Mouse (Mus musculus) MEL (cell line): ENCODE data around the gene Acmsd.

ENCODE experiments used
- CTCF ChIP-seq, 3 experiments: IDR thresholded peaks in 2 of 3; conservative IDR thresholded peaks in 1 of 3; 2 replicates each; pipeline ENCODE4 v1.5.1; 2011 to 2012; ENCODE audit warnings: low read length in 3 of 3, low read depth in 2 of 3, mild to moderate bottlenecking in 2 of 3, improper control_type of control experiment in 1 of 3, inconsistent platforms in 1 of 3, mixed read lengths in 1 of 3, moderate library complexity in 1 of 3; ENCODE audit not compliant: control insufficient read depth in 1 of 3, insufficient read depth in 1 of 3, poor library complexity in 1 of 3, severe bottlenecking in 1 of 3
- GABPA ChIP-seq: IDR thresholded peaks from 2 replicates; pipeline ENCODE4 v1.6.1; 2012; ENCODE audit warnings: low read depth, mild to moderate bottlenecking, inconsistent platforms, low read length, improper control_type of control experiment, moderate library complexity
- GATA1 ChIP-seq: IDR thresholded peaks from 2 replicates; pipeline ENCODE4 v1.6.1; 2011; ENCODE audit warnings: low read depth, low read length, improper control_type of control experiment
- JUND ChIP-seq: IDR thresholded peaks from 2 replicates; pipeline ENCODE4 v1.6.1; 2011; ENCODE audit warnings: low read depth, mild to moderate bottlenecking, improper control_type of control experiment, low read length
- MAX ChIP-seq: IDR thresholded peaks from 2 replicates; pipeline ENCODE4 v1.6.1; 2011; ENCODE audit warnings: low read length, improper control_type of control experiment
- NELFE ChIP-seq: IDR thresholded peaks from 2 replicates; pipeline ENCODE4 v1.6.1; 2011; ENCODE audit warnings: low read depth, low read length, improper control_type of control experiment
- NRF1 ChIP-seq: IDR thresholded peaks from 2 replicates; pipeline ENCODE4 v1.6.1; 2014; ENCODE audit warnings: low read depth, mild to moderate bottlenecking, inconsistent platforms, low read length, improper control_type of control experiment, moderate library complexity; ENCODE audit not compliant: poor library complexity, insufficient read depth, severe bottlenecking
- POLR2A ChIP-seq, 2 experiments: IDR thresholded peaks; 2 replicates each; pipeline ENCODE4 v1.6.1; 2011 to 2012; ENCODE audit warnings: low read length in 2 of 2, mild to moderate bottlenecking in 2 of 2, control low read depth in 1 of 2, improper control_type of control experiment in 1 of 2, low read depth in 1 of 2, moderate library complexity in 1 of 2; ENCODE audit not compliant: control insufficient read depth in 1 of 2, insufficient read depth in 1 of 2, poor library complexity in 1 of 2
- SIN3A ChIP-seq: IDR thresholded peaks from 2 replicates; pipeline ENCODE4 v1.6.1; 2012; ENCODE audit warnings: low read length, improper control_type of control experiment, inconsistent platforms
- ZMIZ1 ChIP-seq: IDR thresholded peaks from 2 replicates; pipeline ENCODE4 v1.6.1; 2012; ENCODE audit warnings: low read depth, mild to moderate bottlenecking, inconsistent platforms, low read length, improper control_type of control experiment, moderate library complexity

- TF ChIP-seq MAX (no peak), SIN3A (no peak), CTCF (IDR thresholded peaks at IDR 0.05 in 2 of 3, conservative IDR thresholded peaks at IDR 0.05 in 1 of 3; ENCODE audit: control insufficient read depth in 1 of 3, insufficient read depth in 1 of 3, low read depth in 2 of 3, low read length in 3 of 3, poor library complexity in 1 of 3, severe bottlenecking in 1 of 3) (no peak), GATA1 (no peak), JUND (no peak), NELFE (no peak), GABPA (no peak), POLR2A (IDR thresholded peaks at IDR 0.05; ENCODE audit: control insufficient read depth in 1 of 2, insufficient read depth in 1 of 2, low read depth in 1 of 2, low read length in 2 of 2, poor library complexity in 1 of 2) (no peak), NRF1 (no peak), ZMIZ1 (no peak)
Observed at GRCm38 (mm10) chr1:127778611-127779010, 49.4 kb downstream of the Acmsd start.
